Mouse (Mus musculus): ENCODE results near the gene Lrrc4. TPM values are rescaled to one million over a fixed set of nuclear protein-coding genes. Genes with fewer than 3 reads are reported as not detected.

Lrrc4 gene
- 0.99 and 1.0 TPM in 2 replicates for polyA plus RNA-seq (2012; rRNA removed)
- 0.61 TPM in 2 replicates for polyA plus RNA-seq (2014; fragmentation: Nextera tagmentation; extraction: Ambion mirVana)

GRCm38 (mm10) chr6:28831011-28831853, at the start of gene Lrrc4:
Gene Lrrc4 (minus strand): TSS chr6:28831747.
- Histone ChIP-seq H3K27ac (replicated peaks; ENCODE audit: low read depth, low read length) (no peak within 1 kb of the TSS), H3K27me3 (ENCODE audit: control insufficient read depth, insufficient read depth, low read length) (peaks cover 29% of the 10 kb centered on the region)
- DNase-seq (ENCODE audit: low spot score) = no peak

GRCm38 (mm10) chr6:28880909-28881308, 49.4 kb upstream of the Lrrc4 start:
- ATAC-seq (ENCODE audit: low FRiP score, low read depth) (no peak), DNase-seq (ENCODE audit: low spot score) (no peak)
- H3K27me3 ChIP-seq (ENCODE audit: control insufficient read depth, insufficient read depth, low read length) = no peaks in the 10 kb centered on the region
- no peak overlapping the region for H3K27ac ChIP-seq (replicated peaks; ENCODE audit: low read depth, low read length)
- H3K9ac ChIP-seq (ENCODE audit: low read depth, low read length, severe bottlenecking) = no peak overlapping the region
- H3K4me1 ChIP-seq (ENCODE audit: control insufficient read depth, insufficient read depth, low read length) = peaks cover 6% of the 10 kb centered on the region; the same call in 1 of the 2 replicates
- no peaks in the 10 kb centered on the region for H3K9me3 ChIP-seq (ENCODE audit: control insufficient read depth, low read length)
- H3K4me2 ChIP-seq (replicated peaks; ENCODE audit: low read depth, low read length, severe bottlenecking) = no peak overlapping the region
- TF ChIP-seq POLR2A (IDR thresholded peaks at IDR 0.05; ENCODE audit: borderline replicate concordance, extremely low read depth, insufficient read depth, insufficient read length) = no peak
- 88% methylated on average over 4 of the region's 4 CpGs for WGBS
- no peak overlapping the region for H3K4me3 ChIP-seq (replicated peaks; ENCODE audit: low read length)
- peaks cover 59% of the 10 kb centered on the region for H3K36me3 ChIP-seq (ENCODE audit: control insufficient read depth, insufficient read depth, low read length)

More at GRCm38 (mm10) chr6:28831011-28831853, at the start of gene Lrrc4:
- Histone ChIP-seq H3K9ac (ENCODE audit: low read depth, low read length, severe bottlenecking) (peak within 1 kb of the TSS; percentile 60), H3K9me3 (ENCODE audit: control insufficient read depth, low read length) (no peaks in the 10 kb centered on the region), H3K36me3 (ENCODE audit: control insufficient read depth, insufficient read depth, low read length) (no peaks in the 10 kb centered on the region), H3K4me1 (ENCODE audit: control insufficient read depth, insufficient read depth, low read length) (peaks cover 7% of the 10 kb centered on the region; the same call in 1 of the 2 replicates), H3K4me2 (replicated peaks; ENCODE audit: low read depth, low read length, severe bottlenecking) (peak within 1 kb of the TSS; percentile 100), H3K4me3 (replicated peaks; ENCODE audit: low read length) (peak within 1 kb of the TSS; percentile 59)
- no peak for TF ChIP-seq POLR2A (IDR thresholded peaks at IDR 0.05; ENCODE audit: borderline replicate concordance, extremely low read depth, insufficient read depth, insufficient read length)
- ATAC-seq (ENCODE audit: low FRiP score, low read depth) = no peak
- 27% methylated on average over 27 of the region's 27 CpGs for WGBS

- DNase-seq (ENCODE audit: low spot score) (no peak), ATAC-seq (ENCODE audit: low FRiP score, low read depth) (no peak)
- Histone ChIP-seq H3K9me3 (ENCODE audit: control insufficient read depth, low read length) (no peaks in the 10 kb centered on the region), H3K36me3 (ENCODE audit: control insufficient read depth, insufficient read depth, low read length) (peaks cover 57% of the 10 kb centered on the region), H3K27ac (replicated peaks; ENCODE audit: low read depth, low read length) (no peak overlapping the region), H3K4me2 (replicated peaks; ENCODE audit: low read depth, low read length, severe bottlenecking) (no peak overlapping the region), H3K27me3 (ENCODE audit: control insufficient read depth, insufficient read depth, low read length) (no peaks in the 10 kb centered on the region), H3K4me3 (replicated peaks; ENCODE audit: low read length) (no peak overlapping the region), H3K4me1 (ENCODE audit: control insufficient read depth, insufficient read depth, low read length) (peaks cover 6% of the 10 kb centered on the region; the same call in 1 of the 2 replicates), H3K9ac (ENCODE audit: low read depth, low read length, severe bottlenecking) (no peak overlapping the region)
- no peak for TF ChIP-seq POLR2A (IDR thresholded peaks at IDR 0.05; ENCODE audit: borderline replicate concordance, extremely low read depth, insufficient read depth, insufficient read length)
- 83% methylated on average over 8 of the region's 8 CpGs for WGBS
These were observed 47.8 kb upstream of the Lrrc4 start for GRCm38 (mm10) chr6:28879315-28879714.

- Histone ChIP-seq H3K9ac (ENCODE audit: low read depth, low read length, severe bottlenecking) (no peak overlapping the region), H3K27me3 (ENCODE audit: control insufficient read depth, insufficient read depth, low read length) (no peaks in the 10 kb centered on the region), H3K9me3 (ENCODE audit: control insufficient read depth, low read length) (no peaks in the 10 kb centered on the region), H3K4me2 (replicated peaks; ENCODE audit: low read depth, low read length, severe bottlenecking) (no peak overlapping the region), H3K4me1 (ENCODE audit: control insufficient read depth, insufficient read depth, low read length) (peaks cover 6% of the 10 kb centered on the region; the same call in 1 of the 2 replicates), H3K27ac (replicated peaks; ENCODE audit: low read depth, low read length) (no peak overlapping the region), H3K36me3 (ENCODE audit: control insufficient read depth, insufficient read depth, low read length) (peaks cover 51% of the 10 kb centered on the region), H3K4me3 (replicated peaks; ENCODE audit: low read length) (no peak overlapping the region)
- ATAC-seq (ENCODE audit: low FRiP score, low read depth) (no peak), DNase-seq (ENCODE audit: low spot score) (no peak)
- no peak for TF ChIP-seq POLR2A (IDR thresholded peaks at IDR 0.05; ENCODE audit: borderline replicate concordance, extremely low read depth, insufficient read depth, insufficient read length)
- WGBS = 24% methylated on average over 7 of the region's 7 CpGs
These were observed 46.6 kb upstream of the Lrrc4 start for GRCm38 (mm10) chr6:28877945-28878666.

GRCm38 (mm10) chr6:28876492-28876891, 44.9 kb upstream of the Lrrc4 start:
- ATAC-seq (ENCODE audit: low FRiP score, low read depth) (no peak), DNase-seq (ENCODE audit: low spot score) (peak; percentile 22)
- no peak for TF ChIP-seq POLR2A (IDR thresholded peaks at IDR 0.05; ENCODE audit: borderline replicate concordance, extremely low read depth, insufficient read depth, insufficient read length)
- peaks cover 6% of the 10 kb centered on the region; the same call in 1 of the 2 replicates for H3K4me1 ChIP-seq (ENCODE audit: control insufficient read depth, insufficient read depth, low read length)
- WGBS = 41% methylated on average over 3 of the region's 3 CpGs
- H3K4me2 ChIP-seq (replicated peaks; ENCODE audit: low read depth, low read length, severe bottlenecking) = no peak overlapping the region
- no peaks in the 10 kb centered on the region for H3K9me3 ChIP-seq (ENCODE audit: control insufficient read depth, low read length)
- no peak overlapping the region for H3K4me3 ChIP-seq (replicated peaks; ENCODE audit: low read length)
- H3K27me3 ChIP-seq (ENCODE audit: control insufficient read depth, insufficient read depth, low read length) = no peaks in the 10 kb centered on the region
- no peak overlapping the region for H3K27ac ChIP-seq (replicated peaks; ENCODE audit: low read depth, low read length)
- peaks cover 38% of the 10 kb centered on the region for H3K36me3 ChIP-seq (ENCODE audit: control insufficient read depth, insufficient read depth, low read length)
- no peak overlapping the region for H3K9ac ChIP-seq (ENCODE audit: low read depth, low read length, severe bottlenecking)

Data from limb, embryonic 14.5 days (tissue).